Mouse (Mus musculus): ENCODE measurements around the gene Nos1ap. TPM values are rescaled to one million over a fixed set of nuclear protein-coding genes. Genes with fewer than 3 reads are reported as not detected.

Nos1ap gene
- total RNA-seq, 2 experiments from 2014 or later: 23.4 to 24.3 TPM

DNA sequence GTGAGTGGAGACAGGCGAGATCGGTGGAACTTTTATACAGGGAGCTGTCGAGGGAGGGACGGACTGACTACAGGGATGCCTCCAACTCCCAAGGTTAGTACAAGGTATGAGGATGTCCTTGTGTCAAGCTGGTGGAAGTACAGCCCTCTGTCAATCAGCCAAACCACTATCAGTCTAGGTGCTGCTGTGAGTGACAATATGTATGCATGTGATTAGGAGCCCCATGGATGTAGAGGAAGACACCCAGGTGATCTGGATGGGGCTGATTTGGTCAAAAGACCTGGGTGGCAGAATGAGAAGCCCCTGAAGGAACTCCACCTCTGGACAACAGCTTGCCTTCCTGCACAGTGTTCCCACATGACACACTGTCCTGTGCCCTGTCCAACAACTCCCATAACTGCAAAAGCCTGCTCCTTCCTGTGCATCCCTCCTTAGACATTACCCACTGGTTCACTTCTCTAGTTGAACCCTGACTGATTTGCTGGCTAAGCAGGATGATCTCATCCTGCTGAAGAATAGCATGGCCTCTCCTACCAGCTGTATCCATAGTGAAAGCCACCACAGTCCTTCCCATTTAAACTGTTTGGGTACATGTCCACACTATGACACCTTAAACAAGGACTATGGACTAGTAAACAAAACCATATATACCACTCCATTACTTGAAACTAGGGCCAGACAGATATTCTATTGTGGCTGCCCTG, 35.3 kb downstream of the Nos1ap start:
- no peak for DNase-seq (ENCODE audit: low spot score)
- intact Hi-C loops (cut with DNase I): loop anchor here (5.0 kb wide), 1 partner anchor 58 kb away; no protein-coding TSS in a partner anchor

DNA sequence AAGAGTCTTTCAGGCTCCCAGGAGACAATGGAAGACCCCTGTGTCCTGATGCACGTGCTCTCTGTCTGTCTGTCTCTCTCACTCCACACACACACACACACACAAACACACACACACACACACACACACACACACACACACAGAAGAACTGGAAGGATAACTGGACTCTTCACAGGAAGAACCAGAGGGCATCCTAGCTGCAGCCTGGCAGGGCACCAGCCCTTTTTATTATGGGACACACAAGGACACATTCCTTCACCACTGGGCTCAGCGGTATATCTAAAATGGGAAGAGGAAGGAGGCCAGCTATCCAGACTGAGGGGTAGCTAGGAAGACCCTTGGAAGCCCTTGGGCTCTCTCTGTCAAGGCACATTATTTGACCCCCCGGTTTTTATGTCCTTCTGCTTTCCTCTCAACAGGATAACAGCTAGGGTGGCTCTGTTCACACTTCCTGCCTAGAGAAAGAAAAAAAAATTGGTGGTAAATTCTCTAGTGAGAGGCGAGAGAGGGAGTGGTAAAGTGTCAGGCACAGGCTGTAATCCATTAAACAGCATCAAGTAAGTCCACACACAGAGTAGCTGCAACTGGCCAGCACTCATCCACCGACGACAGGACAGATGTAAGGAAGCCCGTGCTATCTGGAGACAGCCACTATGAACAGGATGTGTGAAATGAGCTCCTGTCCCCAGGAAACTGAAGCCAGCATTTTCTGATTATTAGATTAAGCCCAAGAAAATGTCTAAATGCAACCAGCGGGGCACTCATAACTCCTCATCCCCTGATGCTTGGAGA, 38.8 kb downstream of the Nos1ap start:
- no peak for DNase-seq (ENCODE audit: low spot score)
- intact Hi-C loops (cut with DNase I): loop anchor here (5.0 kb wide), 1 partner anchor 61 kb away; no protein-coding TSS in a partner anchor

DNA sequence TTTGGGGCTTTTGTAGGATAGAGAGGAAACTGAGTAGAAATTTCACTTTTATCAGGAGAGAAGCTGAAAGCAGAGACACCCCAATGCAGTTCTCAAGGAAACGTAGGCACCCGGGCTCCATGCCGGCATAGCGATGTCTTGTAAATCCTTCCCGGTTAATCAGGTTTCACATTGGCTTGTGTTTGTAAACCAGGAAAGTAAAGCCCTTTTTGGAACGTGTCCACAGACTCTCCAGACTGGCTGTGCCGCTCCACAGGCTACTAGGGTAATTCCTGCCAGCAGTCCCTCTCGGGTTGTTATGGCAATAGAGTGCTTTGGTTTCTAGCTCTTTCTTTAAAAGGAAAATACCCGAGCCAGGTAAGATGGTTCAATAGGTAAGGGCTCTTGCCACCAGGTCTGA, 40.6 kb downstream of the Nos1ap start:
- DNase-seq (ENCODE audit: low spot score): no peak
- intact Hi-C loops (cut with DNase I): no loop called here

DNA sequence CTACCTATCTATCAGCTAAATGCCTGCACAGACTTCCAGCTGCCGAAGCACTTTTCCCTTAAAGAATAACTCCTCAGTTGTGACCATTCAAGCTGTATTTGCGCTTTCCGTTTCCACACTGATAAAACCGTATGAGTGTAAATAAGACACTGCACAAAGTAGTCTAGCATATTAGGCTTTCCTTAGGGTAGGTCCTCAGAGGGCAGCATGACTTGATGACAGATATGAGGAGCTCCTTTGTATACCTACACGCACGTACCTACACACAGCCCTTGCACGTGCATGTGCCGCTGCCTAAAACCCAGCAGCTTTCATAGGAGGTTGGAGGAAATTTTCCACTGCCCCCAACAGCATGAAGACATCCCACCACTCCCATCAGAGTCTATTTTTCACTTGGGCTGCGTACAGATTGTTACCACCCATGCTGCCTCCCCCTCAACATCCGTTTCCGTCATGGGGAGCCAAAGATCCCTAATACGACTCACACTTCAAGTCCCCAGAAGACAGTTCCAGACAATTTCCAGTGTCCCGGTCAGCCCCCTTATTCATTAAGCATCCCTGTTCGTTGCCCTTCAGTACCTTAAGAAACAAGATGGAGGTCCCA, 41.4 kb downstream of the Nos1ap start:
- DNase-seq (ENCODE audit: low spot score): no peak
- intact Hi-C loops (cut with DNase I): no loop called here

DNA sequence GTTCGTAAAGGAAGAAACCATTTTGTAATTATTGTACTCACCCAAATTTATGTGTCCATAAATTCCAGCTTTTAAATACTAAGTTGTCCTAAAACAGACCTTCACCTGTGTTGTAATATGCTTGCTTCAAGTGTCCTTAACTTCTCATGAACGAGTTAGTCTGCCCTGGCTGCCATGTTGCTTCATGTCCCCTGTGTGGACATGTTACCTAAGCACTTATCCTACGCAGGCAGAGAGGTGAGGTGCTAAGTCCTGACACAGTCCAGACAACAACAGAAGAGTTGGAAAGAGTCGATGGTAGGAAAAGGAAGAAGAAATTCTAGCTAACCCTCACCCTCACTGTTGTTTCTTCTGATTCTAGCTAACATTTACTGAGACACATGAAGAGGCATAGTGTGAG, 43.4 kb downstream of the Nos1ap start:
- DNase-seq (ENCODE audit: low spot score): no peak
- intact Hi-C loops (cut with DNase I): no loop called here

DNA sequence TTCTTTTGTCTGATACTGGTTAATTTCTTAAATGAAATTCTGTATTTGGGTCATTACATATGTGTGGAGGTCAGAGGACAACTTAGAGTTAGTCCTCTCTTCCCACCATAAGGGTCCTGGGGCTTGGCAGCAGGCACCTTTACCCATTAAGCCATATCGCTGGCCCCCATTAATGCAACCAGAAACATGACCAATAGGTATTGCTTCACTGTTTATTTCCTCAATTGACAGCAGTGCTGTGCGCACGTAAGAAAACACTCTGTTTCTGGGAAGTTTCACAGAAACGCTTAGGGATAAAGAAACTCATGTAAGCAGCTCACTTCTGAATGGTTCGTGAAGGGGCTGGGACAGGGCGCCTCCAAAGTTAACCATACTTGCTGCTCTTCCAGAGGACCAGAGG, 44.4 kb downstream of the Nos1ap start:
- no peak for DNase-seq (ENCODE audit: low spot score)
- intact Hi-C loops (cut with DNase I): no loop called here

DNA sequence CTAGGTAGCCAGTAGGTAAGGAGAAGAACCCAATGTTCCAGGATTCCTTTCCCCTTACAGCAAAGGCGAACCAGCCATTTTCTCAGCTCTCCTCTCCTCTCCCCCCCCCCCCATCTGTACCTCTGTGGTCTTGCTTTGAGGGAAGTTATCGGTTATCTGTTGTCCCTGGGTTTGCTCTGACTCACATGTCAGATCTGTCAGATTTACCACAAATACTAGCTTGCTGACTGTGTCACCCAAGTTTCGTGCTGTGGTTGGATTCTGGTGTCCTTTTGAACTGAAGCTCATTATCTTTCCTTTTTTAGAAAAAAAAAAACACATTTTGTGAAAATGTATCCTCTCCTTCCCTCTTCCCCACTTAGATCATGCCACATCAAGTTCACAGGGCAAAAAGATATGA, 50.2 kb downstream of the Nos1ap start:
- intact Hi-C loops (cut with DNase I): no loop called here
- no peak for DNase-seq (ENCODE audit: low spot score)

DNA sequence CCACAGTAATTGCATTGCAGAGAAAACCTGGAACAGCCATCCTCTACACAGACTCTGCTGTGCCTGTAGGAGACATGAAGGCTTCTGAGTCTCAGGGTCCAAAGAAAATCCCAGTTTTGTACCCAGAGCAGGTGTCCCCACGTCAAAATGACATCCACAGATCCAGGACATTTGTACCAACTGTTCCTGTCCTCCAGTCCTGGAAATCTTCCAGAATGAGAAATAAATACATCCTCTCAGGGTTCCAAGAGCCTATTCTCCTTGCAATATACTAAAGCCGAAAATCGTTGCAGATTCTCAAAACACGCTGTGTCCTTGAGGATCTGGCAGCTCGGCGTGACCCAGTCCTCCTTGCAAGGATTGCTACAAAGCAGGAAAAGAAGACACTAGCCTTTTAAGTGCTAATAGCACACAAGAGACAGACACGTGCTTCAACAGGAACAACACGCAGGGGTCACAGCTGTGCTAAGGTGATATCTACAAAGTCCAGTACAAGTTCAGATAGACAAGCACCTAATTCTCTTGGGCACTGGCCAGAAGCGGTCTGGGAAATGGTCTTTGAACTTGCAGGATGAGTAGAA, 51.1 kb downstream of the Nos1ap start:
- intact Hi-C loops (cut with DNase I): no loop called here

DNA sequence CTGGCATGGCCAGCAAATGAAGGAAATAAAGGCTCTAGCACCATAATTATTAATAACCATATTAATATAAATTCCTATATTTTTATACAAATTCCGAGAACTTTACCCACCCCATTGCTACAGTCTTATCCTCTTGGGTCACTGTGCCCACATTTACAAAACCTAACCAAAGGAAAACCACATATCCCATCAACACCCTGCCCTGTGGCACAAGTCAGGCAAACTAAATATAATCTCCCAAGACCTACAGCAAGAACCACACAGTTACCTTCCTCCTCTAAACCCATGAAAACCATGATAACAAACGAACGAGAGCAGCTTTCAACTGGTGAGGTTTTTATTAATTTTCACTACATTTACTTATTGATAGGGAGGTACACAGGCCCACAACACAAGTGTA, 53.3 kb downstream of the Nos1ap start:
- DNase-seq (ENCODE audit: low spot score): no peak
- intact Hi-C loops (cut with DNase I): no loop called here

More for the DNA sequence above, 51.1 kb downstream of the Nos1ap start:
- no peak for DNase-seq (ENCODE audit: low spot score)

DNA sequence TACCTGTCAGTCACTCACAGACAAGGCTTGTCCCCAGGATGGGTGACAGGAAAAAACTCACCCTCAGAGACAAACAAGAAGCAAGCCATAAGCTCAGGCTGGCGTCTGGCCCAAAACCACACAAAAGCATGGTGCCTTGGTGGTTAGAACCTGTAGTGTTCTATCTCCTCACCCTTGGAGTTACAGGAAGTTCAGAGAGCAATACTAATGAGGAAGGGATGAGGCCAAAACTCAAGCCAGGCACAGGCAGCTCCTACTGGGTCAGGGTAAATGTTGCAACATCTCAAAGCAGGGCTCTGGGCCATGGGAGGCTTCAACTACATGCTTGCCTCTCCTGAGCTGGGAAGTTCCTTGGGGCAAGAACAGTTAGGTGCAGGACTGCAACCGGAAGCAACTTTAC, 54.4 kb downstream of the Nos1ap start:
- intact Hi-C loops (cut with DNase I): no loop called here
- DNase-seq (ENCODE audit: low spot score): no peak

DNA sequence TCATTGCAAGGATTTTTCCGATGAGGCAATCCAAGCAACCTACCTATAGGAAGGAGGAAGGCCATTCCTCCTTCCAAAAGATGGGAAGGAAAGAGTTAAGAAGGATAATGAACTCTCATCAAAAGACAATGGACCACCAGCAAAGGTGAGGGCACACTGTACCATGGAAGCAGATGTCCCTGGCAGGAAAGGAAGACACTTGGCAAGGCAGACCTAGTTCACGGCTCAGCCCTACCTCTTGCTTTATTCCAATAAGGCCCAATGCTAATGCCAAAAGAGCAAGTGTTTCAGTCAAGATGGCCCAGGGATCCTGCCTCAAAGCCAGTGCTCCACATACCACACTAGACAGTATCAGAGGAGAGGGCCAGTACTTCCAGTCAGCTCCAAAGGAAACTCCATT, 58.4 kb downstream of the Nos1ap start:
- intact Hi-C loops (cut with DNase I): no loop called here
- DNase-seq (ENCODE audit: low spot score): no peak

DNA sequence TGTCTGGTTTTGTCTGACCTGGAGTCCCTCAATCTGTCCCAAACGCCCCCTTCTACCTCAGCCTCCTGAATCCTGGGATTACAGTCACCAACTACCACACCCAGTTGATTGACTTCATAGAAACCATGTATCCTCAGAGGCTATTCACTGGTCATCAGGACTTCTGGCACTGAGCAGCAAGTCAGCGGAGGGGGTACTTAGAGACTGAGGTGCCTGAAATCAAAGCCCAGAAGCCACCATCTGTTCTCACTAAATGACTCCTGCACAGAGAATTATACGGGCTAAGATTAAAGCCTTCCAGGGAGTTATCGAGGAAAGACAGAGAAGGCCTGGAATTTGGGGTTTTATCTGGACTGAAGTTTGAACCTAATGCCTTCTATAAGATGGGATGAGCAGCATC, 59.2 kb downstream of the Nos1ap start:
- no peak for DNase-seq (ENCODE audit: low spot score)
- intact Hi-C loops (cut with DNase I): no loop called here

DNA sequence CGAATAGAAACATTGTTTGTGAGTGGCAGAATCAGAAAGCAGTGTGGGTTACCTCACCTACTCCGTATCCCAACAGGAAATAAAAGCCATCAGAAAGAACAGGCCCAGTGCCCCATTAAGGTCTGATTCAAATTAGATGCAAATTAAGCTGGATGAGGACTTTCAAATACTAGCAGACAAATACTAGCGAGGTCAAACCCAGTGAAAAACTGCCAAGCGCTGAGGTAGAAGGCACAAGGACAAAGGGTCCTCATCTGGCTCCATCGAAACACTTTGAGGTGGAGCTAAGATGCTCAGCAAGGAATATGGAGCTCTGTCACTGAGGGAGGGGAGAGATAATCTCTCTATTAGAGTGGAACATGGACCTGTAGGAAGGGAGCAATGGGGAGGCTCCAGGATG, 66.8 kb downstream of the Nos1ap start:
- DNase-seq (ENCODE audit: low spot score): no peak
- intact Hi-C loops (cut with DNase I): no loop called here

DNA sequence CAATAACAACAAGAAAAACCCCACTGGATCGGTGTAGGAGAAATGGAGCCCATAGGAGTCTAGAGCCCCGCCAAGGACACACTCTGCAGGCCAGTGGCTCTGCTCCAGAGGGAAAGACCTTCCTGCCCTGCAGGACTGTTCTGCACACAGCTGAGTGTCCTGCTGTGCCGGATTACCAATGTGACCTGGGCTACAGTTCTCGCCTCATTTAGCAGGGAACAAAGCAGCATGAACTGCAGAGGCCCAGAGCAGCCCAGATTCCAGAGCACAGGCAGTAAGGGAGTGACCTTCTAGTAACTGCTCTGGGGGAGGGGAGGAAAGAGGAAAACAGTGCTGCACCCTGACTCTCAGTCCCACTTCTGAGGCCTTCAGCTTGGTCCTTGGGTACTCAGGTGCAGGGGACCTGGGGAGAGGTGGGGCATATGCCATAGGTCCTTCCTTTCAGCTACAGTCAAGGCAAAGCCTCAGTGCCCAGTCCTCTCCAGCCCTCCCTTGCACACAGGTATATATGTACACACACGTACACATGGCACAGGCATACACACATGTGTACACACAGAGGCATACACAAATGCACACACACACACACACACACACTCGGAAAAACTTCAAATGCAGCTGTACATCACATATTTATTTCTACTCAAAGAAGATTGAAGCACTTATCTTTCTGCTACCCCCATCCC, 68.0 kb downstream of the Nos1ap start:
- DNase-seq (ENCODE audit: low spot score): no peak
- intact Hi-C loops (cut with DNase I): no loop called here

DNA sequence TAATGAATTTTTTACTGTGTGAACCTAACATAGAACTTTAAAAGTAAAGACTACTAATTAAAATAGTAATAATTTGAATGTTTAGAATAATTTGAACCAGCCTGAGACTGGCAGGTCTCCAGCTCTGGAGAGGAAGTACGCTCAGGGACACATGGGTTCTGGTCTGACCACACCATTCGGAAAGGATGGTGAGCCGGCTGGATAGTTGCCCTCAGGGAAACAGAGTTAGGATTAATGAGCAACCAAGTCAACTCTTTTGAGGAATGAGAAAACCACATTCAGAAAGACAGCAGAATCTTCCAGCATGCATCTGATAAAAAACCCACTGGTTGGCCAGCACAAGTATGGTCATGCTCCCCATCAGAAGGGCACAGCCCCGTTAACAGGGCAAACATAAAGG, 69.5 kb downstream of the Nos1ap start:
- intact Hi-C loops (cut with DNase I): no loop called here
- DNase-seq (ENCODE audit: low spot score): no peak

DNA sequence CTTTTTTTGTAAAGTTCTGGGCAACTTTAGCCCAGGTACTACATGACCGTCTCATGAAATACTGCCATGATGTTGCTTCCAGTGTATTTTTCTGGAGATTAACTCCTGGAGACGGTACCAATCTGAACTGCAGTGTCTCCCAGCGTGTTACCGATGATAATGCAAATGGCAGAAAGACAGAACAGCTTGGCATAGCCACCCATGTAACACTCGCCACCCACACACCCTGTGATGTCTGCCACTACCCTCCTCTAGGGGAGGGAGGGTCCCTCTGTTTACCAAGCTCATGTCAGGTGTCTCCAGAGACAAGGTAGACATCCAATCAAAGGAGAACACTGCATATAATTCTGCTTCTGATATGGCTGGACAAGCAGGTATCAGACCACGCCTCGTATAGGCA, 70.0 kb downstream of the Nos1ap start:
- no peak for DNase-seq (ENCODE audit: low spot score)
- intact Hi-C loops (cut with DNase I): no loop called here

DNA sequence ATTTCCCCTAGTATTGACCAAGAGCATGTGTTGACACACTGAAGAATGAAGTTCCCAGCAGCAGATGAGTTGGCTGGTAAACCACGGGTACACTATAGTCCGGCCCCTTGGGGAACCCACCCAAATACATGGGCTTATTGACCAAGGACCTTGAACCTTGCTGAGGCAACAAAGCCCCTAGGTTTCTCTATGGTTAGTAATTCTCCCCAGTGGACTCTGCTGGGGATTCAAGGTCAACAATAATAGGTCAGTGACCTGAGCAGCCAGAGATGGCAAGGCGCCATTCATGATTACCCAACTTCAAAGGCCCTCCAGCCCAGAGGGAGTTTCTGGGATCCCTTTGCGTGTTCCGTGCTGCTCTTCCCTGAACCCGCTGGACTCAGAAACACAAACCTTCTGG, 73.5 kb downstream of the Nos1ap start:
- DNase-seq (ENCODE audit: low spot score): no peak
- intact Hi-C loops (cut with DNase I): no loop called here

DNA sequence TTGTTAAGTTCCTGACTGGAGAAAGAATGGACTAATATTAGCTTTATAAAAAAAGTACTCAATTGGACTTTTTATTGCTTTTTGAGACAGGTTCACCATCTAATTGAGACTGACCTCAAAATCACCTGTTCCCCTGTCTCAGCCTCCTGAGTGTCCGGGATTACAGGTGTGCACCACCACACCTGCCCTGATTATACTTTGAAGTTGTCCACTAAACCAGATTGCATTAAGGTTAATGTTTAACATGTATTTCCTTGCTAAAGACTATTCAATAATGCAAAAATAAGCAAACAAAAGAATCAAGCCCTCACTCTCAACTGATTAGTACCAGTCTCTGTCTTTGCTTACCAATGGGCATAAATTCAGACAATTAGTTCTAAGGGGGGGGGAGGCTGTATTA, 74.2 kb downstream of the Nos1ap start:
- no peak for DNase-seq (ENCODE audit: low spot score)
- intact Hi-C loops (cut with DNase I): no loop called here

DNA sequence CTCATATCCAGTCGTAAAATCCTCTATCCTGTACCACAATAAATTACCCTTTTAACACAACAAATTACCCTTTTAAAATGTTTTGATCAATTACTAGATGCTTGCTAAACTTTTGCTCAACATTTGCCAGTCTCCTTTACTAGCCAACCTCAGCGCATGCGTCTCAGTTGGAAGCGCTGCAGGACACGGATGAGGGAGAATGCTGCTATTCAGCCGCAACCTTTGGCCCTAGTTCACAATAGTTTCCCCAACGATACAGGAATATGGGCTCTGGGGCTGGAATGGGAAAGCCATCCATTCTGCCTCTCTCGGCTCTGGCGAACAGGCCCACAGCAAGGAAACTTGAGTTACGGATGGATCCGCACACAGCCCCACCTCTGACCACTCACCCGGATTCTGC, 75.4 kb downstream of the Nos1ap start:
- DNase-seq (ENCODE audit: low spot score): no peak
- intact Hi-C loops (cut with DNase I): no loop called here

DNA sequence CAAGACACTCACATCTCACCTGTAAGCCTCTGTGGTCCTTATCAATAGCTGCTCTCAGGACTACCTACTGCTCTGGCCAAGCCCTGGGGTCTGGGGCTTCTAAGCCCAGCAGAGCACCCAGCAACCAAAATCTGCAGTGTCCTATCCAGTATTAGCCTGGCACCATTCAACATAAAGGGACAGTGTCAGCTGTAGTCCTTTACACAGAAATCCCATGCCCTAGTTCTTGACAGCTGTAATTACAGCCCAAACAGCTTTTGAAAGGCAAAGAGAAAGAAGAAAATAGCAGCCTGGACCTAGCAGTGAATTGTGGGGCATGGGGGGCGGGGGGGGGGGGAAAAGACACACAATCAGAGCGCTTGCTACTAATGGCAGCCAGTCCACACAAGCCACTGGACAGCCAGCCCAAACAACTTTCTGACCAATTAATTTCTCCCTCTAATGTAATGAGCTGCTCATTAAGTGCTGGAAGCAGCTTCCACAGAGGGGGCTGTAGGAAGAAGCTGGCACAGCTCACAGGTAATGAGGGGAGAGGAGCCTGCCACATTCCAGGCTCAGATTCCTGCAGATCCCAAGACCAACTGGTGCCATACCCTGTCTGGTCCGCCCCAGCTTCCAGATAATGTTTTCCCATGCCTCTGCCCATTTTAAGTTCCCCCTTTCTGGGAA, 77.1 kb downstream of the Nos1ap start:
- no peak for DNase-seq (ENCODE audit: low spot score)
- intact Hi-C loops (cut with DNase I): no loop called here
